Mouse (Mus musculus) G1E (cell line): ENCODE measurements around the gene Gm14443. TPM values are rescaled to one million over a fixed set of nuclear protein-coding genes. Genes with fewer than 3 reads are reported as not detected.
"Not testable (repeated sequence)": the region's sequence is repeated elsewhere in the genome, so short reads cannot be mapped to it uniquely, and the experiment has no call there.

Experiments used
- ATAC-seq: 2 replicates; pipeline ENCODE4 v1.8.0; 2016; ENCODE audit warnings: mild to moderate bottlenecking; ENCODE audit not compliant: insufficient number of reproducible peaks, poor library complexity, low FRiP score, severe bottlenecking; ENCODE audit errors: extremely low read depth
- DNase-seq: peaks from one replicate; pipeline ENCODE4 v3.0.0; 2012; ENCODE audit warnings: low spot score
- H3K27me3 ChIP-seq: 2 replicates; pipeline ENCODE4 v1.6.1; 2012; ENCODE audit warnings: mild to moderate bottlenecking, low read length, inconsistent platforms; ENCODE audit not compliant: insufficient read depth
- H3K36me3 ChIP-seq: replicated peaks from 2 replicates; pipeline ENCODE3; 2012; ENCODE audit warnings: mild to moderate bottlenecking, inconsistent platforms
- H3K4me1 ChIP-seq: 2 replicates; pipeline ENCODE4 v1.6.1; 2012; ENCODE audit warnings: low read depth, low read length, inconsistent platforms, mixed read lengths; ENCODE audit not compliant: insufficient read depth
- H3K4me3 ChIP-seq: 2 replicates; pipeline ENCODE4 v1.5.1; 2012; ENCODE audit warnings: low read depth, mild to moderate bottlenecking, inconsistent platforms, low read length, moderate library complexity, mixed read lengths
- H3K9me3 ChIP-seq: replicated peaks from 2 replicates; pipeline ENCODE4 v1.6.1; 2012; ENCODE audit warnings: inconsistent platforms
- CTCF ChIP-seq: IDR thresholded peaks from 2 replicates; pipeline ENCODE4 v1.5.1; 2012; ENCODE audit warnings: low read depth, low read length, inconsistent platforms, mixed read lengths
- GATA1 ChIP-seq: IDR thresholded peaks from 2 replicates; pipeline ENCODE4 v1.6.1; 2012; ENCODE audit warnings: borderline replicate concordance, low read length, inconsistent platforms, mixed read lengths
- GATA2 ChIP-seq: IDR thresholded peaks from 2 replicates; pipeline ENCODE4 v1.6.1; 2012; ENCODE audit warnings: low read depth, low read length, inconsistent platforms, borderline replicate concordance
- POLR2AphosphoS5 ChIP-seq: IDR thresholded peaks from 2 replicates; pipeline ENCODE4 v1.6.1; 2012; ENCODE audit warnings: low read depth, low read length, inconsistent platforms; ENCODE audit not compliant: insufficient replicate concordance
- TAL1 ChIP-seq: conservative IDR thresholded peaks from 2 replicates; pipeline ENCODE4 v1.6.1; 2012; ENCODE audit warnings: low read depth, low read length, inconsistent platforms, mixed read lengths
- polyA plus RNA-seq: library from polyadenylated mRNA; stranded (reverse); fragments of >175 nt; gene quantifications from 2 replicates; pipeline ENCODE4 v1.2.3, GENCODE M21; 2012
- total RNA-seq, 2 experiments: library from RNA; stranded (forward) in 1 of 2; stranded (reverse) in 1 of 2; fragments of 200-1000 nt in 1 of 2; fragments of >200 nt in 1 of 2; fragmentation: Nextera tagmentation in 1 of 2; gene quantifications; 2 replicates each; pipeline ENCODE4 v1.2.3; 2014 to 2017

Gm14443 gene
- total and polyA plus RNA-seq, 3 experiments = 0.13 to 19.7 (median 17.8) TPM

DNA sequence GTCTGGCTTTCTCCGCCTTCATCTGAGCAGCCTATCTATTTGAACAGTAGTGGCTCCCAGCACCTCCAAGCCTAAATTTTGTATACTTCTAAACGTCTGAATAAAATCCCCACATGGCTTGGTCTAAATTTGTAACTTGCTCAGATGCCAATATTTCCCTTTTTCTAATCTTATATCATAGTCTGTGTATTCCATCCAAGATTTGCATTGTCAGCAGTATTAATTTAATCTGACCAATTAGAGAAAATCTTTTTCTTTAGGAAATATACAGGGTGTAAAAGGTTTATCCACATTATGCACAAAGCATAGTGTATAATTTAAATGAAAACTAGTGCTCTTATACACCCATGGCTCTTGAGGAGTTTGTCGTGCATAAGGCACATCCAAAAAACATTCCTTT is 17.0 kb downstream of the Gm14443 start:
- Histone ChIP-seq H3K4me1 (no peaks in the 10 kb centered on the region), H3K4me3 (no peak overlapping the region), H3K27me3 (no peaks in the 10 kb centered on the region), H3K36me3 (no peaks in the 10 kb centered on the region), H3K9me3 (peaks cover 5% of the 10 kb centered on the region)
- ATAC-seq (no peak), DNase-seq (no peak)
- TF ChIP-seq GATA1 = no peak
- TF ChIP-seq POLR2AphosphoS5 = no peak
- no peak for TF ChIP-seq CTCF
- TF ChIP-seq GATA2 = no peak
- TF ChIP-seq TAL1 = no peak

DNA sequence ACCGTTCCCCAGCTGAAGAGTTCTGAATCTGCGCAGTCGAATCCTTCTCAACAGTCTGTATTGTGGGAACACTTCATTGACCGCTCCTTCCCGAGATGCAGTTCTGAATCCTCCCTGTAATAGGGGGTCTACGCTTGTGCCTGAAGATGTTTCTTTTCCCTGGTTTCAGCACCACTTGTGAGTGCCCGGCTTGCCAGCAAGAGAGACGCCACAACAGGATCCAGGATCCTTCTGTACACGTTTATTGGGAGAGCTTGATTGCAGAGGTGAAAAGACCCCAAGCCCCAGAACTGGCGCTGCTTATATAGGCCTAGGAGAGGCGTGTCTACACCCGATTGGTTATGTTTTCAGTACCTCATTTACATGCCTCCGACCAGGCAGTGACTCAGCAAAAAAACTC is 19.0 kb downstream of the Gm14443 start:
- ATAC-seq (no peak), DNase-seq (no peak)
- Histone ChIP-seq H3K36me3 (no peaks in the 10 kb centered on the region), H3K4me1 (no peaks in the 10 kb centered on the region), H3K27me3 (no peaks in the 10 kb centered on the region), H3K9me3 (peaks cover 5% of the 10 kb centered on the region), H3K4me3 (no peak overlapping the region)
- TF ChIP-seq POLR2AphosphoS5 = no peak
- TF ChIP-seq CTCF = no peak
- no peak for TF ChIP-seq TAL1
- no peak for TF ChIP-seq GATA1
- TF ChIP-seq GATA2 = no peak

GRCm38 (mm10) chr2:175141993-175142295 is 33.7 kb downstream of the Gm14443 start, which contains the start of gene Gm14399:
Gene Gm14399 (minus strand): TSS chr2:175142012.
- not testable (repeated sequence) for H3K36me3 ChIP-seq, H3K27me3 ChIP-seq, DNase-seq, ATAC-seq, H3K4me1 ChIP-seq, H3K9me3 ChIP-seq
- H3K4me3 ChIP-seq = peak within 1 kb of the TSS; percentile 68

- H3K4me3 ChIP-seq = peak overlapping the region; percentile 68
- not testable (repeated sequence) for ATAC-seq, H3K9me3 ChIP-seq, DNase-seq, H3K27me3 ChIP-seq, H3K36me3 ChIP-seq, H3K4me1 ChIP-seq
Measured at GRCm38 (mm10) chr2:175141118-175141992, 34.3 kb downstream of the Gm14443 start.

DNA sequence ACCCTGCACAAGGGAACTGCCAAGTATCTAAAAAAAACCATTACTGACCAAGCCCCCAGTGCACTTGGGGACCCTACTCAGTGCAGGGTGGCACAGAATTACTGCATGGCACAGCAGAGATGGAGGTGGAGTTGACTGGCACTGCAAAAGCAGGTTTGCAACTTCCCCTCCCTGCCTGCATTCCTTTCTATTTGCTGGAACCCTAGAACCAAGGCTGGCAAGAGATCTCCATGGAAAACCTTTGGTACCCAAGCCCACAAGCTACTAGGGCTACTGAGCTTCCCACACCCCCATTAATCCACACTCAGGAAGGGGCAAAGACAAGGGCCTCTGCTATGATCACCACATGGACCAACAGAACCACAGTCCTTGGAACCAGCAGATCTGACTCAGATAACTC is 35.0 kb downstream of the Gm14443 start:
- not testable (repeated sequence) for H3K36me3 ChIP-seq, H3K4me3 ChIP-seq, H3K27me3 ChIP-seq, ATAC-seq, H3K9me3 ChIP-seq, H3K4me1 ChIP-seq, DNase-seq

Other genes with a start within 250 kb of the Gm14443 start
- not detected in 2 replicates for gene Gm14444, start 165.6 kb downstream of the Gm14443 start, total RNA-seq (2014; fragmentation: Nextera tagmentation)
- 0.11 and 0.12 TPM in 2 replicates for gene Gm14444, start 165.6 kb downstream of the Gm14443 start, total RNA-seq (2017)
- not detected in 2 replicates for gene Gm14444, start 165.6 kb downstream of the Gm14443 start, polyA plus RNA-seq
- 9.4 and 12.7 TPM in 2 replicates for gene Gm14393, start 108.1 kb downstream of the Gm14443 start, total RNA-seq (2014; fragmentation: Nextera tagmentation)
- gene Gm14393, start 108.1 kb downstream of the Gm14443 start, total RNA-seq (2017) = 6.9 and 11.2 TPM in 2 replicates
- gene Gm14393, start 108.1 kb downstream of the Gm14443 start, polyA plus RNA-seq = not detected in 2 replicates
- gene Gm14399, start 33.9 kb downstream of the Gm14443 start, total RNA-seq (2014; fragmentation: Nextera tagmentation) = 17.5 and 38.8 TPM in 2 replicates
- gene Gm14399, start 33.9 kb downstream of the Gm14443 start, total RNA-seq (2017) = 12.4 and 14.2 TPM in 2 replicates
- 0.17 and 0.25 TPM in 2 replicates for gene Gm14399, start 33.9 kb downstream of the Gm14443 start, polyA plus RNA-seq
- 31.8 and 36.5 TPM in 2 replicates for gene Gm14391, start 31.0 kb upstream of the Gm14443 start, total RNA-seq (2014; fragmentation: Nextera tagmentation)
- 28.2 and 36.8 TPM in 2 replicates for gene Gm14391, start 31.0 kb upstream of the Gm14443 start, total RNA-seq (2017)
- gene Gm14391, start 31.0 kb upstream of the Gm14443 start, polyA plus RNA-seq = 2.0 and 2.5 TPM in 2 replicates
- gene Gm14440, start 99.3 kb upstream of the Gm14443 start, total RNA-seq (2014; fragmentation: Nextera tagmentation) = 13.2 TPM in 1 of 2 replicates, not detected in the other
- gene Gm14440, start 99.3 kb upstream of the Gm14443 start, total RNA-seq (2017) = 7.3 TPM in 1 of 2 replicates, not detected in the other
- 0.09 and 0.25 TPM in 2 replicates for gene Gm14440, start 99.3 kb upstream of the Gm14443 start, polyA plus RNA-seq
- gene Gm4631, start 162.3 kb upstream of the Gm14443 start, total RNA-seq (2014; fragmentation: Nextera tagmentation) = 52.2 and 57.1 TPM in 2 replicates
- 36.8 and 40.9 TPM in 2 replicates for gene Gm4631, start 162.3 kb upstream of the Gm14443 start, total RNA-seq (2017)
- gene Gm4631, start 162.3 kb upstream of the Gm14443 start, polyA plus RNA-seq = 0.50 and 0.74 TPM in 2 replicates
- 11.8 and 15.3 TPM in 2 replicates for gene Zfp968, start 196.6 kb upstream of the Gm14443 start, total RNA-seq (2014; fragmentation: Nextera tagmentation)
- 13.0 and 18.9 TPM in 2 replicates for gene Zfp968, start 196.6 kb upstream of the Gm14443 start, total RNA-seq (2017)
- gene Zfp968, start 196.6 kb upstream of the Gm14443 start, polyA plus RNA-seq = 0.21 and 0.37 TPM in 2 replicates